Mouse (Mus musculus) layer of hippocampus, adult 2 months (tissue): ENCODE data around the gene Plce1. TPM values are rescaled to one million over a fixed set of nuclear protein-coding genes. Genes with fewer than 3 reads are reported as not detected.
"Not testable (repeated sequence)": the region's sequence is repeated elsewhere in the genome, so short reads cannot be mapped to it uniquely, and the experiment has no call there.

Source experiments
- DNase-seq, 2 experiments: peaks; one replicate each; pipeline ENCODE4 v3.0.0; 2022; ENCODE audit warnings: low spot score in 2 of 2
- H3K27ac ChIP-seq: fragments of 200-600 bp; 2 replicates; pipeline ENCODE4 v1.8.1; 2022
- H3K4me3 ChIP-seq: fragments of 200-600 bp; 2 replicates; pipeline ENCODE4 v1.8.1; 2022; ENCODE audit warnings: mild to moderate bottlenecking
- CTCF ChIP-seq: fragments of 200-600 bp; conservative IDR thresholded peaks from 2 replicates; pipeline ENCODE4 v1.8.1; 2022; ENCODE audit warnings: antibody characterized with exemption, mild to moderate bottlenecking, moderate library complexity
- total RNA-seq, 2 experiments: library from RNA; stranded (reverse); gene quantifications; 2 replicates each; pipeline ENCODE4 v1.2.3; 2021

Gene Plce1
- total RNA-seq, 2 experiments from 2014 or later = 9.8 to 11.0 TPM

GRCm38 (mm10) chr19:38507966-38508625 is 27.2 kb downstream of the Plce1 start:
- peak overlapping the region; percentile 39; the same call in 1 of the 2 replicates for H3K27ac ChIP-seq
- no peak overlapping the region for H3K4me3 ChIP-seq
- DNase-seq = no peak
- no peak for TF ChIP-seq CTCF

- Histone ChIP-seq H3K27ac (no peak overlapping the region), H3K4me3 (no peak overlapping the region)
- no peak for TF ChIP-seq CTCF
- DNase-seq = peak in 1 of 2 experiments; percentile 47
Observed at GRCm38 (mm10) chr19:38514417-38515184, 33.7 kb downstream of the Plce1 start.

GRCm38 (mm10) chr19:38526855-38527254 is 45.9 kb downstream of the Plce1 start:
- DNase-seq = no peak
- Histone ChIP-seq H3K27ac (no peak overlapping the region), H3K4me3 (no peak overlapping the region)
- no peak for TF ChIP-seq CTCF

GRCm38 (mm10) chr19:38527475-38527874 is 46.6 kb downstream of the Plce1 start:
- Histone ChIP-seq H3K27ac (no peak overlapping the region), H3K4me3 (no peak overlapping the region)
- TF ChIP-seq CTCF = no peak
- no peak for DNase-seq

- no peak for DNase-seq
Observed at GRCm38 (mm10) chr19:38533230-38533629, 52.3 kb downstream of the Plce1 start.

GRCm38 (mm10) chr19:38539338-38539737 is 58.4 kb downstream of the Plce1 start:
- Histone ChIP-seq H3K4me3 (no peak overlapping the region), H3K27ac (no peak overlapping the region)
- TF ChIP-seq CTCF = no peak
- no peak for DNase-seq

More at GRCm38 (mm10) chr19:38533230-38533629, 52.3 kb downstream of the Plce1 start:
- no peak overlapping the region for H3K27ac ChIP-seq
- no peak for TF ChIP-seq CTCF
- no peak overlapping the region for H3K4me3 ChIP-seq

GRCm38 (mm10) chr19:38540549-38540948 is 59.6 kb downstream of the Plce1 start:
- Histone ChIP-seq H3K4me3 (no peak overlapping the region), H3K27ac (no peak overlapping the region)
- DNase-seq = no peak
- TF ChIP-seq CTCF = no peak

- no peak overlapping the region for H3K4me3 ChIP-seq
- no peak for TF ChIP-seq CTCF
- DNase-seq = no peak
- no peak overlapping the region for H3K27ac ChIP-seq
Observed at GRCm38 (mm10) chr19:38549487-38550058, 68.7 kb downstream of the Plce1 start.

GRCm38 (mm10) chr19:38553551-38553950 is 72.6 kb downstream of the Plce1 start:
- no peak for DNase-seq
- H3K27ac ChIP-seq = no peak overlapping the region
- no peak for TF ChIP-seq CTCF
- H3K4me3 ChIP-seq = no peak overlapping the region

- H3K4me3 ChIP-seq = no peak overlapping the region
- TF ChIP-seq CTCF = no peak
Observed at GRCm38 (mm10) chr19:38555399-38555798, 74.5 kb downstream of the Plce1 start.

GRCm38 (mm10) chr19:38558816-38559215 is 77.9 kb downstream of the Plce1 start:
- no peak for DNase-seq
- Histone ChIP-seq H3K4me3 (no peak overlapping the region), H3K27ac (no peak overlapping the region)
- TF ChIP-seq CTCF = no peak

More at GRCm38 (mm10) chr19:38555399-38555798, 74.5 kb downstream of the Plce1 start:
- H3K27ac ChIP-seq = no peak overlapping the region
- DNase-seq = peak in 1 of 2 experiments; percentile 5

- H3K4me3 ChIP-seq, H3K27ac ChIP-seq, DNase-seq: not testable (repeated sequence)
- peak; percentile 43 for TF ChIP-seq CTCF
Observed at GRCm38 (mm10) chr19:38561887-38562286, 81.0 kb downstream of the Plce1 start.

GRCm38 (mm10) chr19:38566156-38566555 is 85.2 kb downstream of the Plce1 start:
- TF ChIP-seq CTCF = no peak

More at GRCm38 (mm10) chr19:38566156-38566555, 85.2 kb downstream of the Plce1 start:
- Histone ChIP-seq H3K27ac (no peak overlapping the region), H3K4me3 (no peak overlapping the region; the same call in 1 of the 2 replicates)
- DNase-seq = no peak
